Mouse (Mus musculus): Measurements from ENCODE around the gene H2-M10.6. TPM values are rescaled to one million over a fixed set of nuclear protein-coding genes. Genes with fewer than 3 reads are reported as not detected.
A peak's percentile ranks its signal among the peaks of the same experiment; 100 is the strongest.
"Not testable (repeated sequence)": the region's sequence is repeated elsewhere in the genome, so short reads cannot be mapped to it uniquely, and the experiment has no call there.

Gene H2-M10.6
- polyA plus RNA-seq, 1 experiment from 2014 or later, result not detected

GRCm38 (mm10) chr17:36799493-36799892 lies 12.5 kb upstream of the H2-M10.6 start:
- Histone ChIP-seq H3K9me3 (ENCODE audit: control insufficient read depth, low read length) (no peaks in the 10 kb centered on the region), H3K4me2 (ENCODE audit: low read depth, low read length) (no peak overlapping the region), H3K27ac (replicated peaks; ENCODE audit: low read depth, low read length) (no peak overlapping the region), H3K36me3 (ENCODE audit: control insufficient read depth, insufficient read depth, low read length) (no peaks in the 10 kb centered on the region), H3K4me3 (ENCODE audit: low read depth, low read length) (no peak overlapping the region), H3K27me3 (replicated peaks; ENCODE audit: control insufficient read depth, insufficient read depth, low read length) (no peaks in the 10 kb centered on the region), H3K4me1 (ENCODE audit: control insufficient read depth, insufficient read depth, low read length) (no peaks in the 10 kb centered on the region), H3K9ac (ENCODE audit: low read depth, low read length) (no peak overlapping the region)
- 92% methylated on average over 10 of the region's 10 CpGs for WGBS
- no peak for ATAC-seq (ENCODE audit: low read depth)
- DNase-seq (ENCODE audit: low spot score), result no peak

GRCm38 (mm10) chr17:36799921-36800462 lies 12.0 kb upstream of the H2-M10.6 start:
- not testable (repeated sequence) for DNase-seq (ENCODE audit: low spot score); H3K9ac ChIP-seq (ENCODE audit: low read depth, low read length); ATAC-seq (ENCODE audit: low read depth); H3K4me2 ChIP-seq (ENCODE audit: low read depth, low read length); H3K27ac ChIP-seq (replicated peaks; ENCODE audit: low read depth, low read length); H3K9me3 ChIP-seq (ENCODE audit: control insufficient read depth, low read length); H3K36me3 ChIP-seq (ENCODE audit: control insufficient read depth, insufficient read depth, low read length); H3K4me3 ChIP-seq (ENCODE audit: low read depth, low read length); H3K4me1 ChIP-seq (ENCODE audit: control insufficient read depth, insufficient read depth, low read length); H3K27me3 ChIP-seq (replicated peaks; ENCODE audit: control insufficient read depth, insufficient read depth, low read length)
- 59% methylated on average over 4 of the region's 4 CpGs for WGBS

DNA sequence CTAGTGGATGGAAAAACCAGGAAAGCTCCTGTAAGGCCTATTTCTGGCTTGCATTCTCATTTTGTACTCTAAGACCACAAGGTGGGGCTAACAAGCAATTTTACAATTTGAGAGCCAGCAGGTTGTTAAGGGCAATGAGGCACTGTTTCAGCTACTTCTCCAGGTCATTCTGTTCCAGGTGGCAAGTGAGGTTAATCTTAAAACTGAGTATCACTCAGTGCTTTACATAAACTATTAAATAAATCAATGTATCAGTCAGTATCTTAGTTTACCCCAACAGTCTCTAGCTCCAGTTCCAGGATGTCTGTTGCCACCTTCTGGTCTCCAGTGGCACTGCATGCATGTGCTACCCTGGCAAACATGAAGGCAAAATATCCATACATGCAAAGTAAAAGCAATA lies 12.0 kb downstream of the H2-M10.6 start:
- no peak for ATAC-seq (ENCODE audit: low read depth)
- Histone ChIP-seq H3K27me3 (replicated peaks; ENCODE audit: control insufficient read depth, insufficient read depth, low read length) (no peaks in the 10 kb centered on the region), H3K4me2 (ENCODE audit: low read depth, low read length) (no peak overlapping the region), H3K36me3 (ENCODE audit: control insufficient read depth, insufficient read depth, low read length) (no peaks in the 10 kb centered on the region), H3K27ac (replicated peaks; ENCODE audit: low read depth, low read length) (no peak overlapping the region), H3K9ac (ENCODE audit: low read depth, low read length) (no peak overlapping the region), H3K4me3 (ENCODE audit: low read depth, low read length) (no peak overlapping the region), H3K9me3 (ENCODE audit: control insufficient read depth, low read length) (no peaks in the 10 kb centered on the region), H3K4me1 (ENCODE audit: control insufficient read depth, insufficient read depth, low read length) (no peaks in the 10 kb centered on the region)
- DNase-seq (ENCODE audit: low spot score), result peak; percentile 36

GRCm38 (mm10) chr17:36825525-36825924 lies 13.6 kb downstream of the H2-M10.6 start:
- Histone ChIP-seq H3K9me3 (ENCODE audit: control insufficient read depth, low read length) (no peaks in the 10 kb centered on the region), H3K4me3 (ENCODE audit: low read depth, low read length) (no peak overlapping the region), H3K4me1 (ENCODE audit: control insufficient read depth, insufficient read depth, low read length) (no peaks in the 10 kb centered on the region), H3K4me2 (ENCODE audit: low read depth, low read length) (no peak overlapping the region), H3K9ac (ENCODE audit: low read depth, low read length) (no peak overlapping the region), H3K27ac (replicated peaks; ENCODE audit: low read depth, low read length) (no peak overlapping the region), H3K36me3 (ENCODE audit: control insufficient read depth, insufficient read depth, low read length) (no peaks in the 10 kb centered on the region), H3K27me3 (replicated peaks; ENCODE audit: control insufficient read depth, insufficient read depth, low read length) (no peaks in the 10 kb centered on the region)
- DNase-seq (ENCODE audit: low spot score), result peak; percentile 36
- 30% methylated on average over 4 of the region's 4 CpGs for WGBS
- ATAC-seq (ENCODE audit: low read depth), result peak; percentile 53; the same call in 1 of the 2 replicates

GRCm38 (mm10) chr17:36826002-36826401 lies 14.0 kb downstream of the H2-M10.6 start:
- H3K27me3 ChIP-seq (replicated peaks; ENCODE audit: control insufficient read depth, insufficient read depth, low read length); H3K27ac ChIP-seq (replicated peaks; ENCODE audit: low read depth, low read length); H3K9me3 ChIP-seq (ENCODE audit: control insufficient read depth, low read length); H3K9ac ChIP-seq (ENCODE audit: low read depth, low read length); H3K4me2 ChIP-seq (ENCODE audit: low read depth, low read length); H3K36me3 ChIP-seq (ENCODE audit: control insufficient read depth, insufficient read depth, low read length); H3K4me1 ChIP-seq (ENCODE audit: control insufficient read depth, insufficient read depth, low read length); H3K4me3 ChIP-seq (ENCODE audit: low read depth, low read length): not testable (repeated sequence)
- peak; percentile 95 for DNase-seq (ENCODE audit: low spot score)
- ATAC-seq (ENCODE audit: low read depth), result peak; percentile 86
- WGBS, result 15% methylated on average over 5 of the region's 5 CpGs

- H3K4me2 ChIP-seq (ENCODE audit: low read depth, low read length), result no peak overlapping the region
- H3K27ac ChIP-seq (replicated peaks; ENCODE audit: low read depth, low read length), result no peak overlapping the region
- no peaks in the 10 kb centered on the region for H3K9me3 ChIP-seq (ENCODE audit: control insufficient read depth, low read length)
- H3K9ac ChIP-seq (ENCODE audit: low read depth, low read length), result no peak overlapping the region
- 86% methylated on average over 2 of the region's 2 CpGs for WGBS
- H3K36me3 ChIP-seq (ENCODE audit: control insufficient read depth, insufficient read depth, low read length), result no peaks in the 10 kb centered on the region
- no peaks in the 10 kb centered on the region for H3K4me1 ChIP-seq (ENCODE audit: control insufficient read depth, insufficient read depth, low read length)
- H3K4me3 ChIP-seq (ENCODE audit: low read depth, low read length), result no peak overlapping the region
- H3K27me3 ChIP-seq (replicated peaks; ENCODE audit: control insufficient read depth, insufficient read depth, low read length), result no peaks in the 10 kb centered on the region
- DNase-seq (ENCODE audit: low spot score) (no peak), ATAC-seq (ENCODE audit: low read depth) (no peak)
These were observed 16.5 kb downstream of the H2-M10.6 start for GRCm38 (mm10) chr17:36828488-36828887.

- H3K4me1 ChIP-seq (ENCODE audit: control insufficient read depth, insufficient read depth, low read length), result no peaks in the 10 kb centered on the region
- no peak overlapping the region for H3K27ac ChIP-seq (replicated peaks; ENCODE audit: low read depth, low read length)
- no peak overlapping the region for H3K4me3 ChIP-seq (ENCODE audit: low read depth, low read length)
- H3K36me3 ChIP-seq (ENCODE audit: control insufficient read depth, insufficient read depth, low read length), result no peaks in the 10 kb centered on the region
- no peak overlapping the region for H3K4me2 ChIP-seq (ENCODE audit: low read depth, low read length)
- H3K27me3 ChIP-seq (replicated peaks; ENCODE audit: control insufficient read depth, insufficient read depth, low read length), result no peaks in the 10 kb centered on the region
- ATAC-seq (ENCODE audit: low read depth), result no peak
- DNase-seq (ENCODE audit: low spot score), result no peak
- H3K9me3 ChIP-seq (ENCODE audit: control insufficient read depth, low read length), result no peaks in the 10 kb centered on the region
- 71% methylated on average over 3 of the region's 3 CpGs for WGBS
- H3K9ac ChIP-seq (ENCODE audit: low read depth, low read length), result no peak overlapping the region
These were observed 18.5 kb downstream of the H2-M10.6 start for GRCm38 (mm10) chr17:36830470-36830869.

DNA sequence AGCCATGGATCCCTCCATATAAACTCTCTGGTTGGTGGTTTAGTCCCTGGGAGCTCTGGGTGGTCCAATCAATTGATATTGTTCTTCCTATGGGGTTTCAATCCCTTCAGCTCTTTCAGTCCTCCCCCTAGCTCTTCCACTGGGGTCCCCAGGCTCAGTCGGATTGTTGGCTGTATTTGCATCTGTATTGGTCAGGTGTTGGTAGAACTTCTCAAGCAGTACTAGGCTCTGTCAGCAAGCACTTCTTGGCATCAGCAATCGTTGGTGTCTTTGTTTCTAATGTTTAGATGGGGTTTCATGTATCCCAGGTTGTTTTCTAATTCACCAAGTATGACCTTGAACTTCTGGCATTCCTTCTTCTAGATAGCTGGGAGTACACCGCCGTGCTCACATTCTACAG lies 20.7 kb downstream of the H2-M10.6 start:
- H3K4me3 ChIP-seq (ENCODE audit: low read depth, low read length), result no peak overlapping the region
- DNase-seq (ENCODE audit: low spot score) (no peak), ATAC-seq (ENCODE audit: low read depth) (no peak)
- H3K4me2 ChIP-seq (ENCODE audit: low read depth, low read length), result no peak overlapping the region
- H3K36me3 ChIP-seq (ENCODE audit: control insufficient read depth, insufficient read depth, low read length), result no peaks in the 10 kb centered on the region
- no peak overlapping the region for H3K27ac ChIP-seq (replicated peaks; ENCODE audit: low read depth, low read length)
- H3K4me1 ChIP-seq (ENCODE audit: control insufficient read depth, insufficient read depth, low read length), result 0 out of 2 replicates have a peak, but pooled peaks cover 3% of the 10 kb centered on the region
- no peak overlapping the region for H3K9ac ChIP-seq (ENCODE audit: low read depth, low read length)
- no peaks in the 10 kb centered on the region for H3K27me3 ChIP-seq (replicated peaks; ENCODE audit: control insufficient read depth, insufficient read depth, low read length)
- no peaks in the 10 kb centered on the region for H3K9me3 ChIP-seq (ENCODE audit: control insufficient read depth, low read length)
- 57% methylated on average over 4 of the region's 4 CpGs for WGBS
